Mouse (Mus musculus) inflammation-experienced regulatory T-cells, adult 6 months (primary cell): Measurements from ENCODE around the gene Zbp1. TPM values are rescaled to one million over a fixed set of nuclear protein-coding genes. Genes with fewer than 3 reads are reported as not detected.

Source experiments
- ATAC-seq: one replicate; pipeline ENCODE4 v1.8.0; 2017
- polyA plus RNA-seq, 3 experiments: library from polyadenylated mRNA; unstranded; fragments of 100-300 nt; shearing (Covaris generic); gene quantifications; one replicate each; pipeline ENCODE4 v1.2.1; 2017

Zbp1 gene
- 100 to 1,000 TPM in 2 of 3 experiments, 10 to 100 TPM in 1; 72.5 to 144 (median 103) TPM for polyA plus RNA-seq

- ATAC-seq = peak; percentile 95
Observed at GRCm38 (mm10) chr2:173218416-173219141, at the start of gene Zbp1. Gene Zbp1 (minus strand): TSS chr2:173218923.

- no peak for ATAC-seq
Observed at GRCm38 (mm10) chr2:173267562-173267961, 48.8 kb upstream of the Zbp1 start.

- ATAC-seq = no peak
Observed at GRCm38 (mm10) chr2:173266349-173267112, 47.8 kb upstream of the Zbp1 start.

- ATAC-seq = no peak
Observed at GRCm38 (mm10) chr2:173265468-173266265, 46.9 kb upstream of the Zbp1 start.

GRCm38 (mm10) chr2:173264467-173265128 is 45.9 kb upstream of the Zbp1 start:
- peak; percentile 82 for ATAC-seq

- ATAC-seq = peak; percentile 85
Observed at GRCm38 (mm10) chr2:173263636-173264330, 45.1 kb upstream of the Zbp1 start.

- no peak for ATAC-seq
Observed at GRCm38 (mm10) chr2:173261497-173261896, 42.8 kb upstream of the Zbp1 start.

- no peak for ATAC-seq
Observed at GRCm38 (mm10) chr2:173258459-173259091, 39.9 kb upstream of the Zbp1 start.

- no peak for ATAC-seq
Observed at GRCm38 (mm10) chr2:173257610-173258009, 38.9 kb upstream of the Zbp1 start.

GRCm38 (mm10) chr2:173256552-173256949 is 37.8 kb upstream of the Zbp1 start:
- ATAC-seq = no peak

- ATAC-seq = no peak
Observed at GRCm38 (mm10) chr2:173255810-173256551, 37.3 kb upstream of the Zbp1 start.

- no peak for ATAC-seq
Observed at GRCm38 (mm10) chr2:173253761-173254662, 35.3 kb upstream of the Zbp1 start.

GRCm38 (mm10) chr2:173251675-173252074 is 33.0 kb upstream of the Zbp1 start:
- ATAC-seq = no peak

- ATAC-seq = no peak
Observed at GRCm38 (mm10) chr2:173251133-173251532, 32.4 kb upstream of the Zbp1 start.

- ATAC-seq = no peak
Observed at GRCm38 (mm10) chr2:173250411-173250810, 31.7 kb upstream of the Zbp1 start.

GRCm38 (mm10) chr2:173249965-173250364 is 31.2 kb upstream of the Zbp1 start:
- no peak for ATAC-seq

GRCm38 (mm10) chr2:173249386-173249785 is 30.7 kb upstream of the Zbp1 start:
- no peak for ATAC-seq

GRCm38 (mm10) chr2:173248822-173249221 is 30.1 kb upstream of the Zbp1 start:
- no peak for ATAC-seq

- ATAC-seq = no peak
Observed at GRCm38 (mm10) chr2:173247911-173248310, 29.2 kb upstream of the Zbp1 start.
